Mouse (Mus musculus) adipocyte (in vitro differentiated cells): ENCODE results near the gene Nfib.

Source experiments
- DNase-seq: peaks from one replicate; pipeline ENCODE4 v3.0.0-alpha.2; 2016; ENCODE audit warnings: low spot score

The Nfib gene

GRCm38 (mm10) chr4:82499238-82499637 is 206.3 kb downstream of the Nfib start:
- DNase-seq, result no peak

GRCm38 (mm10) chr4:82497671-82498631 is 207.6 kb downstream of the Nfib start:
- DNase-seq, result no peak

- no peak for DNase-seq
Observed at GRCm38 (mm10) chr4:82497141-82497566, 208.4 kb downstream of the Nfib start.

GRCm38 (mm10) chr4:82496383-82496782 is 209.2 kb downstream of the Nfib start:
- DNase-seq, result no peak

- DNase-seq, result no peak
Observed at GRCm38 (mm10) chr4:82495605-82496004, 209.9 kb downstream of the Nfib start.

GRCm38 (mm10) chr4:82494829-82495228 is 210.7 kb downstream of the Nfib start:
- no peak for DNase-seq

- no peak for DNase-seq
Observed at GRCm38 (mm10) chr4:82494424-82494823, 211.1 kb downstream of the Nfib start.

GRCm38 (mm10) chr4:82493865-82494264 is 211.7 kb downstream of the Nfib start:
- no peak for DNase-seq

GRCm38 (mm10) chr4:82493363-82493762 is 212.2 kb downstream of the Nfib start:
- DNase-seq, result no peak

- DNase-seq, result no peak
Observed at GRCm38 (mm10) chr4:82492737-82493136, 212.8 kb downstream of the Nfib start.

GRCm38 (mm10) chr4:82489939-82490338 is 215.6 kb downstream of the Nfib start:
- DNase-seq, result no peak

GRCm38 (mm10) chr4:82485910-82486309 is 219.6 kb downstream of the Nfib start:
- DNase-seq, result no peak

GRCm38 (mm10) chr4:82483871-82484270 is 221.7 kb downstream of the Nfib start:
- DNase-seq, result no peak

- no peak for DNase-seq
Observed at GRCm38 (mm10) chr4:82483298-82483697, 222.3 kb downstream of the Nfib start.

- DNase-seq, result no peak
Observed at GRCm38 (mm10) chr4:82480635-82481034, 224.9 kb downstream of the Nfib start.

- DNase-seq, result no peak
Observed at GRCm38 (mm10) chr4:82479394-82479793, 226.2 kb downstream of the Nfib start.

GRCm38 (mm10) chr4:82477742-82478141 is 227.8 kb downstream of the Nfib start:
- DNase-seq, result no peak

- no peak for DNase-seq
Observed at GRCm38 (mm10) chr4:82476411-82476810, 229.1 kb downstream of the Nfib start.

GRCm38 (mm10) chr4:82474334-82474733 is 231.2 kb downstream of the Nfib start:
- DNase-seq, result no peak

- DNase-seq, result no peak
Observed at GRCm38 (mm10) chr4:82470938-82471320, 234.6 kb downstream of the Nfib start.

- no peak for DNase-seq
Observed at GRCm38 (mm10) chr4:82470212-82470937, 235.2 kb downstream of the Nfib start.

GRCm38 (mm10) chr4:82468944-82469343 is 236.6 kb downstream of the Nfib start:
- no peak for DNase-seq

- DNase-seq, result no peak
Observed at GRCm38 (mm10) chr4:82466717-82467116, 238.8 kb downstream of the Nfib start.
